Mouse (Mus musculus) intestine, embryonic 16.5 days (tissue): ENCODE data around the gene Cracr2a. TPM values are rescaled to one million over a fixed set of nuclear protein-coding genes. Genes with fewer than 3 reads are reported as not detected.

Experiments
- ATAC-seq: fragments of 200-750 bp; cut with Nextera tagmentation; 2 replicates; pipeline ENCODE4 v1.8.0; 2017; ENCODE audit warnings: moderate TSS enrichment, moderate library complexity
- H3K27ac ChIP-seq: fragments of 300-500 bp; sonication (generic); 2 replicates; pipeline ENCODE4 v1.5.1; 2014; ENCODE audit warnings: mild to moderate bottlenecking, low read length
- H3K27me3 ChIP-seq: fragments of 300-500 bp; sonication (generic); replicated peaks from 2 replicates; pipeline ENCODE4 v1.6.1; 2014; ENCODE audit warnings: low read length, control low read depth, mixed read lengths; ENCODE audit not compliant: control insufficient read depth, insufficient read depth
- H3K36me3 ChIP-seq: fragments of 300-500 bp; sonication (generic); 2 replicates; pipeline ENCODE4 v1.6.1; 2014; ENCODE audit warnings: low read length, control low read depth; ENCODE audit not compliant: control insufficient read depth, insufficient read depth
- H3K4me1 ChIP-seq: fragments of 300-500 bp; sonication (generic); 2 replicates; pipeline ENCODE4 v1.6.1; 2014; ENCODE audit warnings: low read length, control low read depth, mixed read lengths; ENCODE audit not compliant: control insufficient read depth, insufficient read depth
- H3K4me2 ChIP-seq: fragments of 300-500 bp; sonication (generic); 2 replicates; pipeline ENCODE4 v1.6.1; 2014; ENCODE audit warnings: low read depth, low read length, control low read depth
- H3K4me3 ChIP-seq: fragments of 300-500 bp; sonication (generic); 2 replicates; pipeline ENCODE4 v1.5.1; 2014; ENCODE audit warnings: mild to moderate bottlenecking, low read length
- H3K9ac ChIP-seq: fragments of 300-500 bp; sonication (generic); 2 replicates; pipeline ENCODE4 v1.6.1; 2014; ENCODE audit warnings: low read depth, low read length
- H3K9me3 ChIP-seq: fragments of 300-500 bp; sonication (generic); 2 replicates; pipeline ENCODE4 v1.6.1; 2016; ENCODE audit warnings: low read length, control low read depth; ENCODE audit not compliant: control insufficient read depth
- WGBS: fragments of 180-500 bp; shearing (Covaris S2); extraction: QIAGEN DNeasy Blood & Tissue Kit; methylation state at CpG from one replicate; pipeline ENCODE4 v1.1.7; 2014; 5-methylcytosine and 5-hydroxymethylcytosine counted together
- polyA plus RNA-seq: library from polyadenylated mRNA; unstranded; fragments of >200 nt; fragmentation: Nextera tagmentation; extraction: Ambion mirVana; gene quantifications from 2 replicates; pipeline ENCODE4 v1.2.1, GENCODE M21; 2015

The Cracr2a gene
- polyA plus RNA-seq, 1 experiment from 2014 or later = 2.6 TPM

GRCm38 (mm10) chr6:127555553-127555952, 5.6 kb upstream of the Cracr2a start:
- WGBS = 63% methylated on average over 6 of the region's 6 CpGs
- Histone ChIP-seq H3K9ac (no peak overlapping the region), H3K9me3 (no peaks in the 10 kb centered on the region), H3K27me3 (no peaks in the 10 kb centered on the region), H3K4me2 (no peak overlapping the region), H3K27ac (no peak overlapping the region), H3K4me3 (no peak overlapping the region), H3K4me1 (peaks cover under 1% of the 10 kb centered on the region; the same call in 1 of the 2 replicates), H3K36me3 (no peaks in the 10 kb centered on the region)
- no peak for ATAC-seq

GRCm38 (mm10) chr6:127560872-127561230, 287 bp upstream of the Cracr2a start:
- no peaks in the 10 kb centered on the region for H3K9me3 ChIP-seq
- H3K4me3 ChIP-seq = peak overlapping the region; percentile 66
- WGBS = 5% methylated on average over 7 of the region's 7 CpGs
- H3K4me1 ChIP-seq = peaks cover 8% of the 10 kb centered on the region; the same call in 1 of the 2 replicates
- peak overlapping the region; percentile 87 for H3K4me2 ChIP-seq
- H3K36me3 ChIP-seq = no peaks in the 10 kb centered on the region
- ATAC-seq = no peak; the same call in 1 of the 2 replicates
- H3K9ac ChIP-seq = peak overlapping the region; percentile 77
- no peaks in the 10 kb centered on the region for H3K27me3 ChIP-seq
- H3K27ac ChIP-seq = peak overlapping the region; percentile 47; the same call in 1 of the 2 replicates

GRCm38 (mm10) chr6:127563511-127563910, 2.4 kb downstream of the Cracr2a start:
- H3K4me3 ChIP-seq = no peak overlapping the region
- H3K9me3 ChIP-seq = no peaks in the 10 kb centered on the region
- H3K36me3 ChIP-seq = no peaks in the 10 kb centered on the region
- H3K9ac ChIP-seq = no peak overlapping the region
- H3K4me2 ChIP-seq = no peak overlapping the region
- WGBS = 58% methylated on average over 4 of the region's 4 CpGs
- H3K27me3 ChIP-seq = no peaks in the 10 kb centered on the region
- H3K27ac ChIP-seq = no peak overlapping the region
- no peak for ATAC-seq
- peaks cover 8% of the 10 kb centered on the region; the same call in 1 of the 2 replicates for H3K4me1 ChIP-seq

GRCm38 (mm10) chr6:127565951-127566732, 5.0 kb downstream of the Cracr2a start:
- Histone ChIP-seq H3K27me3 (no peaks in the 10 kb centered on the region), H3K27ac (no peak overlapping the region), H3K36me3 (no peaks in the 10 kb centered on the region), H3K4me1 (peaks cover 8% of the 10 kb centered on the region), H3K4me2 (no peak overlapping the region), H3K9me3 (no peaks in the 10 kb centered on the region), H3K4me3 (no peak overlapping the region), H3K9ac (no peak overlapping the region)
- 72% methylated on average over 7 of the region's 7 CpGs for WGBS
- ATAC-seq = no peak

- WGBS = 53% methylated on average over 8 of the region's 8 CpGs
- H3K27ac ChIP-seq = peak overlapping the region; percentile 10
Observed at GRCm38 (mm10) chr6:127571849-127572550, 10.9 kb downstream of the Cracr2a start.

GRCm38 (mm10) chr6:127573779-127574463, 12.8 kb downstream of the Cracr2a start:
- H3K4me3 ChIP-seq = no peak overlapping the region
- H3K9ac ChIP-seq = no peak overlapping the region
- no peaks in the 10 kb centered on the region for H3K36me3 ChIP-seq
- H3K27ac ChIP-seq = no peak overlapping the region
- H3K4me2 ChIP-seq = no peak overlapping the region
- 53% methylated on average over 11 of the region's 11 CpGs for WGBS
- H3K27me3 ChIP-seq = no peaks in the 10 kb centered on the region
- no peak for ATAC-seq
- H3K9me3 ChIP-seq = no peaks in the 10 kb centered on the region
- peaks cover 11% of the 10 kb centered on the region for H3K4me1 ChIP-seq

More at GRCm38 (mm10) chr6:127571849-127572550, 10.9 kb downstream of the Cracr2a start:
- ATAC-seq = peak; percentile 87
- Histone ChIP-seq H3K36me3 (no peaks in the 10 kb centered on the region), H3K4me2 (no peak overlapping the region), H3K9ac (no peak overlapping the region), H3K27me3 (no peaks in the 10 kb centered on the region), H3K4me3 (no peak overlapping the region), H3K4me1 (peaks cover 11% of the 10 kb centered on the region), H3K9me3 (no peaks in the 10 kb centered on the region)

- WGBS = 91% methylated on average over 2 of the region's 2 CpGs
Observed at GRCm38 (mm10) chr6:127575194-127575593, 14.1 kb downstream of the Cracr2a start.

GRCm38 (mm10) chr6:127577688-127578087, 16.6 kb downstream of the Cracr2a start:
- H3K27me3 ChIP-seq = no peaks in the 10 kb centered on the region
- no peak overlapping the region for H3K4me3 ChIP-seq
- WGBS = 73% methylated on average over 4 of the region's 4 CpGs
- H3K4me2 ChIP-seq = no peak overlapping the region
- H3K4me1 ChIP-seq = peaks cover 10% of the 10 kb centered on the region
- H3K9ac ChIP-seq = no peak overlapping the region
- no peaks in the 10 kb centered on the region for H3K36me3 ChIP-seq
- no peak; the same call in 1 of the 2 replicates for ATAC-seq
- H3K9me3 ChIP-seq = no peaks in the 10 kb centered on the region
- H3K27ac ChIP-seq = no peak overlapping the region

More at GRCm38 (mm10) chr6:127575194-127575593, 14.1 kb downstream of the Cracr2a start:
- H3K4me2 ChIP-seq = no peak overlapping the region
- no peaks in the 10 kb centered on the region for H3K9me3 ChIP-seq
- H3K4me1 ChIP-seq = peaks cover 11% of the 10 kb centered on the region
- no peak overlapping the region for H3K4me3 ChIP-seq
- H3K9ac ChIP-seq = no peak overlapping the region
- H3K27me3 ChIP-seq = no peaks in the 10 kb centered on the region
- no peak overlapping the region for H3K27ac ChIP-seq
- H3K36me3 ChIP-seq = no peaks in the 10 kb centered on the region
- no peak for ATAC-seq

GRCm38 (mm10) chr6:127578316-127578715, 17.2 kb downstream of the Cracr2a start:
- 63% methylated on average over 7 of the region's 7 CpGs for whole genome bisulfite sequencing

More at GRCm38 (mm10) chr6:127578316-127578715, 17.2 kb downstream of the Cracr2a start:
- H3K4me2 ChIP-seq = no peak overlapping the region
- H3K4me3 ChIP-seq = no peak overlapping the region
- H3K36me3 ChIP-seq = no peaks in the 10 kb centered on the region
- H3K9ac ChIP-seq = no peak overlapping the region
- H3K9me3 ChIP-seq = no peaks in the 10 kb centered on the region
- no peaks in the 10 kb centered on the region for H3K27me3 ChIP-seq
- no peak for ATAC-seq
- peaks cover 11% of the 10 kb centered on the region for H3K4me1 ChIP-seq
- H3K27ac ChIP-seq = no peak overlapping the region
